Mouse (Mus musculus) common myeloid progenitor, adult 5-6 weeks (primary cell): ENCODE results near the gene 4930535I16Rik. TPM values are rescaled to one million over a fixed set of nuclear protein-coding genes. Genes with fewer than 3 reads are reported as not detected.

Experiments used
- ATAC-seq: replicated peaks from 2 replicates; pipeline ENCODE4 v1.8.0; 2016; ENCODE audit warnings: low read depth, mild to moderate bottlenecking, moderate TSS enrichment, inconsistent platforms; ENCODE audit not compliant: poor library complexity, severe bottlenecking
- total RNA-seq: library from RNA; stranded (forward); fragments of 200-1000, 187-1606 nt; gene quantifications from 2 replicates; pipeline ENCODE4 v1.2.3, GENCODE M21; 2017

4930535I16Rik gene
- total RNA-seq, 1 experiment from 2014 or later: not detected

DNA sequence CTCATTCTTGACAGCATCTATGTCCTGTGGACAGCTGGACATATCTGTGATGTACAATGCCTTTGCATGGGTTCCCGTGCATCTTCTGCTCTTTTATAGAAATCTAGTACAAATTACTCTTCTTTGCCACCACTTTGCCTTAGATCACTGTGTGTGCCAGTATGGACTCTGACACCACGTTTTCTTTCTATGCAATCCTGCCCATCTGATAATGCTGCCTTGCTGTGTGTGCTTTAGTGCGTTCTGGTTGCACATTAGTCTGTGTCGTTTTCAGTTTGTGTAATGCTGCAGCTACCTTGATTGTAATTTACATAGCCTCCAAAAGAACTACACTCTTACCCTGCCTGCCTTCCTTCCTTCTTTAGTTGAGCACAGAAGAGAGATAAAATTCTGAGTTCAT lies 6.3 kb downstream of the 4930535I16Rik start:
- ATAC-seq: no peak

DNA sequence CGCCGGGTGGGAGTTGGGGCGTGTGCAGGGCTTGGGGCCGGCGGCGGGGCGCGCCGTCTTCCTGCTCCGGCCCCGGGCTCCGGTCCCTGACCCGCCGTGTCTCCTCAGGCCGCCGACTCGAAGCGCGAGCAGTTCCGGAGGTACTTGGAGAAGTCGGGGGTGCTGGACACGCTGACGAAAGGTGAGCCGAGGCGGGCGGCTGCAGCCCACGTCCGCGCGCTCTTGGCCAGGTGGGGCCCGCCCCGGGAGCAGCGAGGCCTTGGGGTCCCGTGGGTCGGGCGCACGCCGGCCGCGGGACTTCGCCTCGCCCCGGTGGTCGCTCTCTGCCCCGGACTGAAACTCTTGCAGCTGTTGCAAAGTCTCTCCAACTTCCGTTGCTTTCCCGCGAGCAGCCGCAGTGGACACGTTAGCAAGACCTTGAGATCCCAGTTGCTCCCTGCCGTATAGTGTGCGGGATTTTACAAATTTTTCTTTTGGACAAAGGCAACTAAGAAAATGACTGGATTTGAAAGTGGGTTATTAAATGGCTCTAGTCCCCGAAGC lies 12.6 kb downstream of the 4930535I16Rik start:
- peak; percentile 7; the same call in 1 of the 2 replicates for ATAC-seq

DNA sequence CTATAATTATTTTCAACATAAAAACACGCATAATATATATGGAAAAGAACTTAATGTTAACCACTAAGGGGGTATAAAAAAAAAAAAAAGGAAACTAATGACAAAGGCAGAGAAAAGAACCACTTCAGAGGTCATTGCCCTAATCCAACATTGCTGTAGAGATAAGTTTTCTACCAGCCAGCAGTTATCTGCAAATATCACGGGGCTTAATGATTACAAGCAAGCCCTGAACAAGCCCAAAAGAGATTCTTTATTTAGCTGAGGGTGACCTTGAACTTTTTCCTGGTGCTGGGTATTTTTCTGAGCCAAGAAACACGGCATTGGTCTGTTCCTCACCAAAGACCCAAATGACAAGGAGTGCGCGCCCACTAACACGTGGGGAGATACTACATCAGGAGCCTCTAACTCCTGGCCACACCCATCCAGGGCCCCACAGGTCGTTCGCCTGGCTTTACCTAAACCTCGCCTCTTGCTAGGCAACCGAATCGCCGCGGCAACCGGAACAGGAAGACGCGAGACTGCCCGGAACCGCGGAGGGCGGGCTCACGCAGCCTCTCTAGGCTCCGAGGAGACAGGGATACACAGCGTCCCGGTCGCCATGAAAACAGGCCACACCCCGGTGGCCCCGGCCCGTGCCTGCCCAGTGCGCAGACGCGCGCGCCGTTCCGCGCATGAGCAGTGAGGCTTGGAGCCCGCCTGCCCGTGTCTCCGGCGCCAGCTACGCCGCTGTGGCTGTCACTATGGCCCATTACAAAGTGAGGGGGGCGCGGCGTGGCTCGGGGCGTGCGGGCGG lies 13.3 kb downstream of the 4930535I16Rik start, which contains the start of gene Mycbp:
Gene Mycbp (plus strand): TSS at position 500 of the 793 bp plus-strand sequence.
- ATAC-seq: peak; percentile 97

DNA sequence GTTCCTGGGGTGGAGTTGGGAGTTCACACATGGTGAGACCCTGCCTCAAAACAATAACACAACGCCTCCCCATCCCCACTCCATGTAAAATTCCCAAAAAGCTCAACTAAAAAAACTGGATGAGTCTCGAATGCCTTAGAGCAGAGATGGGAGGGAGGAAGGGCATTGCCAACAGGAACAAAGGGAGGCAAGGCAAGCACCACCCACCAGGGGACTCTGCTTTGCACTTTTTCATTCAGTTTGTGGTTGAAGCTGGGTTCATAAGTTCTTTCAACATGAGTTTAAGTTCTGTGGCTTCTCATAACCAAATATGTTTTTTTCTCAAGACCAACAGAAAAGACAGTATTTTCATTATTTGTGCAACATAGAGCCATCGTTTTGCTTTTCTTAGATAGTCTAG lies 14.4 kb downstream of the 4930535I16Rik start:
- no peak for ATAC-seq

DNA sequence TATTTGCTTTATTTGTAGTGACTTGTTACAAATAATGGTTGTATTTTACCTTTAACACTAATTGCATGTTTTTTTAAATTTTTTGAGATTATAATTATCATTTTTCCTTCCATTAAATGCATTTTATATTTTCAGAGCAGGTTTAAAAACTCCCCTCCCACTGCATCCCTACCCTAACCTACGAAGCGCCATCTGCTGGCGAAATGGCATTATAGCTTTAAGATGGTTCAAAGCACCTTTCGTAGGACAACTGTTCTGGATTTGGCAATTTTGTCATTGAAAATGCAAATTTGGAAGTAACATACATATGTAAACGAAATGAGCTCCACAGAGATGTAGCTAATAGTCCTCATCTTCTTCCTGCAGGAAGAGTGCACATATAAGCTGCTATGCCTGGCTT lies 19.1 kb downstream of the 4930535I16Rik start:
- ATAC-seq: peak; percentile 72

DNA sequence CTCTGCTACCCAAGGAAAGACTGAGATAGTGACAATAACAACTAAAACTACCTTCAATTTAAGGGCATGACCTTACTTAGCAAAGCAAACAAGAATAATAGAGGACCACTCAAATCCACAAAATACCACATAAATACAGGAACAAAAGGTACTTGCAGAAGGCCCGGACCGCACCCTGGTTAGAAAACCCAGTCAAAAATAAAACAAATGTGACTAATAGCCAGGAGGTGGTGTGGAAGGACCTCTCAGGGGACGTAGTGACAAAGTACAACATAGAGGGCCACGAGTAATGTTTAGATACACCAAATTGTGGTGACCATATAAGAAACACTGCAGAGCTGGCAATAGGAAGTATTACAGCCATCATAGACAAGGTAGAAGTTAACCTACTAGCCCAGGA lies 23.5 kb downstream of the 4930535I16Rik start:
- no peak for ATAC-seq

DNA sequence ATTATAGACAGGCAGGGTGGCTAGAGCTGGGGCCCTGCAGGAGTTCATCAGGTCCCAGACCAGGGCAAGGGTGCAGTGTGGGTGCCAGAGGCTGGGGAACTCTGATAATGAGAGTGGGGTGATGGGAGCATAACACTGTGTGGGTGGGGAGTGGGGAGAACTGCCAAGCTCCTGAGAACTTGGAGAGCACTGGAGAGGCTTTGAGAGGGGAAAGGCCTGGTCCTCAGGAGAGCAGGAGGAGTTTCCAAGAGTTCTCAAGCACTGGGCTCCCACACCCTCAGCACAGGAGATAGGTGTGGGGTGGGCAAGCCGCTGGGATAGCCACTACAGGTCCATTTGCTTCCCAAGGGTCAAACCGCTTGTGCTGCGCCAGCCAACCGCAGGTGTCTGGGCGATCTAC lies 24.1 kb downstream of the 4930535I16Rik start:
- ATAC-seq: no peak

Other genes with a start within 250 kb of the 4930535I16Rik start
- 225 and 245 TPM in 2 replicates for gene Macf1, start 233.7 kb downstream of the 4930535I16Rik start, total RNA-seq
- 103 and 129 TPM in 2 replicates for gene Ndufs5, start 199.8 kb downstream of the 4930535I16Rik start, total RNA-seq
- gene Akirin1, start 167.7 kb downstream of the 4930535I16Rik start, total RNA-seq: 20.8 and 24.1 TPM in 2 replicates
- gene Rhbdl2, start 130.1 kb downstream of the 4930535I16Rik start, total RNA-seq: not detected in 2 replicates
- gene 4933427I04Rik, start 58.3 kb downstream of the 4930535I16Rik start, total RNA-seq: not detected in 2 replicates
- 24.9 and 32.3 TPM in 2 replicates for gene Mycbp, start 13.2 kb downstream of the 4930535I16Rik start, total RNA-seq
- gene Rragc, start 576 bp downstream of the 4930535I16Rik start, total RNA-seq: 42.1 and 57.7 TPM in 2 replicates